Mouse (Mus musculus) gastrocnemius, adult 2 months (tissue): ENCODE measurements around the gene Pnliprp1. TPM values are rescaled to one million over a fixed set of nuclear protein-coding genes. Genes with fewer than 3 reads are reported as not detected.

ENCODE experiments used
- DNase-seq: peaks from one replicate; pipeline ENCODE4 v3.0.0; 2022
- H3K27ac ChIP-seq: fragments of 200-600 bp; 2 replicates; pipeline ENCODE4 v1.8.1; 2022; ENCODE audit warnings: mild to moderate bottlenecking
- H3K4me3 ChIP-seq: fragments of 200-600 bp; 2 replicates; pipeline ENCODE4 v1.8.1; 2022; ENCODE audit warnings: mild to moderate bottlenecking, moderate library complexity
- CTCF ChIP-seq: fragments of 200-600 bp; IDR thresholded peaks from 2 replicates; pipeline ENCODE4 v1.8.1; 2022; ENCODE audit warnings: antibody characterized with exemption, mild to moderate bottlenecking, moderate library complexity
- intact Hi-C: fragments of 180-260 bp; cut with DNase I; formaldehyde crosslinking; loops from one replicate; pipeline ENCODE4 v1.15.1; 2025
- total RNA-seq, 2 experiments: library from RNA; stranded (reverse); gene quantifications; 2 replicates each; pipeline ENCODE4 v1.2.3; 2021

Pnliprp1 gene
- total RNA-seq, 2 experiments from 2014 or later, result not detected

DNA sequence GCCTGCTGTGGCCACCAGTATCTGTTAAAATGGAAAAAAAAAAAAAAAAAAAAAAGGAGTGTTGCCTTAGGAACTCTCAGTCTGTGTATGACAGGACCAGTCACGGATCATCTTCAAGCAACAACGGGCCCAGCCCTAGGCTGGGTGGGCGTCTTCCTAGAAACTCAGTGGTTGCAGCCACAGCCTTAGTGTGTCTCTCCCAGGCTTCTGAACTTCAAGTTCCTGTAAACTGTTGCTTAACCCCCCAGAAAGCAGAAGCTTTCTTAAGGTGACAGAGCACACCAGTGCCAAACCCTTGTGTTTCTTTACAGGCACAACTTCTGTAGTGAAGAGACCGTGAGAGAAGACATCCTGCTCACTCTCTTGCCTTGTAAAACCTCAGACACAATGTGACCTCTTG lies 15.0 kb downstream of the Pnliprp1 start:
- no peak for DNase-seq
- TF ChIP-seq CTCF, result no peak
- intact Hi-C loops, result no loop called here
- no peak overlapping the region for H3K27ac ChIP-seq
- no peak overlapping the region for H3K4me3 ChIP-seq

DNA sequence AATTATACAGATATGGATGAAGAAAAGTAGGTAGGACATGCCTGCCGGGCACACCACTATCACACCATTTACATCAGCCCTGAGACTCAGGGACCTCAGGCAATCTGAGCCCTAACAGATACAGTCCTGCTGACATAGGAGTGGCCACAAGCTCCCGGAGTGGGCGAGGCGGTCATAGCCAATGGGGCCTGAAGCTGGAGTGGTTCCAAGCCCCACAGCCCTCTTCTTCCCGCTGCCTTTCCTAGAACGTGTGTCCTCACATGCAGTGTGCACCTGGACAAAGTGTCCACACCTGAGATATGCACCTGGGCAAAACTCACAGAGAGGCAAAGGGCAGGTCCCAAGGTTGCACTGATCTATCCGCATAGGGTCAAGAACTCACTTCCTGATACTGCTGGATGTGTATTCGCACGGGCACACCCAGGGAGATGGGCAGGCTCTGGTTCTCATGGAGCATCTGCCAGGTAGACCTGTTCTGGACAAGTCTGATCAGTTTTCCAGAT lies 18.9 kb downstream of the Pnliprp1 start:
- no peak overlapping the region for H3K27ac ChIP-seq
- no peak for TF ChIP-seq CTCF
- no peak overlapping the region for H3K4me3 ChIP-seq
- no peak for DNase-seq
- intact Hi-C loops, result no loop called here

DNA sequence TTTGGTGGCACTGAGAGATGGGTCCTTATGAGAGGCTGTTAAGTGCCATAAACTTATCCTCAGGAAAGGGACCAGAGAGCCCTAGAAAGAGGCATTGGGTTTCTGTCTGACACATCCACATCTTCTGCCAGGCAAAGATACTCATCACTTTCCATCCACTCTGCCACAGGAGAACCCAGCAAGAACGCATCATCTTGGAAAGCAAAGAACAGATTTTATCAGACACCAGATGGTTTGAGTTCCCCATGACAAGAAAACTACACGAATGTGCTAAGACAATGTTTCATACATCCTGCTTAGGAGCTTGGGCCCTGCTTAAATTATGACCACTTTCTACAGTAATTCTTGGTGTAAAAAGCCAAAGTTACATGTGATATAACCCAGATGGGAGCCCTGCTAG lies 22.1 kb downstream of the Pnliprp1 start:
- Histone ChIP-seq H3K27ac (no peak overlapping the region), H3K4me3 (no peak overlapping the region)
- no peak for DNase-seq
- intact Hi-C loops, result no loop called here
- TF ChIP-seq CTCF, result no peak

DNA sequence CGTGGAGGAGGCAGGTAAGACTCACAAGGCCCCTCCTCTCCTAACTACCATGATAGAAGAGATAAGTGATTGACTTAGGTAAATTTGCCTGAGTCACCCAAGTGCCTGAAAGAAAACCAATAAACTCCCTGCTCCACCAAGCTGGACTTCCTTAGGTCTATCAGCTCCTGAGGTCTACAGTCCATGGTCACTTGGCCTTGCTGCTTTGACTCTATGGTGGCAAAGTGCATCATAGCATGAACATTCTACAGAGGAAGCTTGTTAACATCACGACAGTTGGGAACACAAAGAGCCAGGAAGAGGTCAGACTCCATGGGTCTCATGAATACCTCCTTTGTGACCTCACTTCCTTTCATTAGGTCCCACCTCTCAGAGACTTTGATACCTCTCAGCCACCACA lies 22.8 kb downstream of the Pnliprp1 start:
- Histone ChIP-seq H3K27ac (no peak overlapping the region), H3K4me3 (no peak overlapping the region)
- no peak for TF ChIP-seq CTCF
- intact Hi-C loops, result no loop called here
- DNase-seq, result no peak

DNA sequence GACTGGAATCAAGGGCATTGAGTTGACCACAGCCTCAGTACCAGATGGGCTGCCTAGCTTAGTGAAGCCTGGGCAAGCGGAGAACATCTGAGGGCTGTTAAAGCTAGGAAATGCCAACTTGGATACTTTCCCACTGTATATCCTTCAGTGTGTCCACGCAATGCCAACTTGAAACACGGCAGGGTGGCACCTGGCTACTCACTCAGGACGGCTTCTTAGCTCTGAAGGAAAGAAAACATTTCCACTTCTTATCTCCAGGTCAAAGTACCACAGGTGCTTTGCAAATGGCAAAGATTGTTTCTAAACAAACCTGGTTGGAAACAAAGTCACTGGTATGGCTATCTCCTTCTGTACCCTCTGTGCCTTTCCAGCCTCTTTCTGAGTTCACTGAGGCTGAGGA lies 30.2 kb downstream of the Pnliprp1 start:
- Histone ChIP-seq H3K27ac (no peak overlapping the region), H3K4me3 (no peak overlapping the region)
- TF ChIP-seq CTCF, result no peak
- intact Hi-C loops, result no loop called here
- no peak for DNase-seq

DNA sequence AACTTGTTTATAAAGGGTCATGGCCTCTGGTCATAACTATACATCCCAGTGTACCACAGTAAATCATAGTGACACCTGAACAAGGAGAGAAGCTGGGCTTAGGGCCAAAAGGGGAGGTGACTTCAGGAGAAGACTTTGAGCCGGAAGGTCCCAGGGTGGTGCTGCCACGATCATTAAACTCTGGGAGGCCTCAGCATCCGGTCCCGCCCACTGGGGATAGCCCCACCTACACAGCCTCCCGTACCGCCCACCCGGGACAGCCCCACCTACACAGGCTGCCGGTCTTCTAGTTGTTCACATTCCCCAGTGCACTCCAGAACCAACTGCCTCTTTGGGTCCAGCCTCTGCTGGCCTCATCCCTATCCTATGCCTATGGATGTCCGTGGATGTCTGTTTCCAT lies 30.7 kb downstream of the Pnliprp1 start, which contains the start of gene Pnliprp2:
Pnliprp2 (plus strand) TSS at position 297 of the 400 bp plus-strand sequence.
- TF ChIP-seq CTCF, result no peak
- Histone ChIP-seq H3K27ac (no peak within 1 kb of the TSS), H3K4me3 (no peak within 1 kb of the TSS)
- DNase-seq, result peak; percentile 21
- intact Hi-C loops, result no loop called here

DNA sequence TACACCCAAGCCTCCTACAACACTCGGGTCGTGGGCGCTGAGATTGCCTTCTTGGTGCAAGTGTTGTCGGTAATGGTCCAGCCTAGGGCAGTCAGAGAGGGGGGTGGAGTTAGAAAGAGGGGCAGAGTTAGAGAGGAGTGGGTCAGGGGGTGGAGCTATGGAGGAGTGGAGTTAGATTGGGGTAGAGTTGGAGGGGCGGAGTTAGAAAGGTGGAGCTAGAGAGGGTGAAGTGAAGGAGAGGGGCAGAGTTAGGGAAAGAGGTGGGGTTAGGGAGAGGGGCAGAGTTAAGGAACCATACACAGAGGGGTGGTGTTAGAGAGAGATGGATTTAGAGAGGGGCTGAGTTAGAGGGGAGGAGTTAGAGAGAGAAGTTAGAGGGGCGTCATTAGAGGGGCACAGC lies 33.6 kb downstream of the Pnliprp1 start:
- Histone ChIP-seq H3K27ac (no peak overlapping the region), H3K4me3 (no peak overlapping the region)
- no peak for DNase-seq
- TF ChIP-seq CTCF, result no peak
- intact Hi-C loops, result no loop called here

DNA sequence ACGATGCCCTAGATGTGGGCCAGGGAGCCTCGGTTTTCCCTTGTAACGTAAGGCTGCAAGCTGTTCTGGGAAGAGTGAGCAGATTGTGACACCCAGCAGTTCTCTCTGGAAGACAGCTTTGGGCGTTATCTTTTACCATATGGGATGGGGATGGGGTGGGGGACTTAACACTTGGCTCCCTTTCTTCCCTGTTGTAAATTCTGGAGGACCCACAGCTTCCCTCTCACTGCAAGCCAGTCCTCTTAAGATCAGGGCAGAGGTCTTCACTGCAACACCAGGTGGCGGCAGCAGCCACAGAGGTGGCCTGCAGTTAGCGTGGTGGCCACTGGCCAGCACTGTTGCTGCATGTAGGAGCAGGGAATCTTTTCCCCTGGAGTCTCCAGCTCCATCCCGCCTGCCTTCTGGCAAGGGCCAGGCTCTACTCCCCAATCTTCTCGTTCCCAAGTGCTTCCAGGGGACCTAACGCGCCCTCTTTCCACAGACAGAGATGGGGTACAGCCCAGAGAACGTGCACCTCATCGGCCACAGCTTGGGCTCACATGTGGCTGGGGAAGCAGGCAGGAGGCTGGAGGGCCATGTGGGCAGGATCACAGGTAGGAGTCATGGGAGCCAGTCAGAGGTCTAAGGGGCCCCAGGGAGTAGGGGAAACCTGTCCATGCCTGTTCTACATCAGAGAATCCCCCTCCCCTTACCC lies 34.3 kb downstream of the Pnliprp1 start:
- Histone ChIP-seq H3K27ac (no peak overlapping the region), H3K4me3 (no peak overlapping the region)
- DNase-seq, result peak; percentile 63
- TF ChIP-seq CTCF, result peak; percentile 68
- intact Hi-C loops, result no loop called here

DNA sequence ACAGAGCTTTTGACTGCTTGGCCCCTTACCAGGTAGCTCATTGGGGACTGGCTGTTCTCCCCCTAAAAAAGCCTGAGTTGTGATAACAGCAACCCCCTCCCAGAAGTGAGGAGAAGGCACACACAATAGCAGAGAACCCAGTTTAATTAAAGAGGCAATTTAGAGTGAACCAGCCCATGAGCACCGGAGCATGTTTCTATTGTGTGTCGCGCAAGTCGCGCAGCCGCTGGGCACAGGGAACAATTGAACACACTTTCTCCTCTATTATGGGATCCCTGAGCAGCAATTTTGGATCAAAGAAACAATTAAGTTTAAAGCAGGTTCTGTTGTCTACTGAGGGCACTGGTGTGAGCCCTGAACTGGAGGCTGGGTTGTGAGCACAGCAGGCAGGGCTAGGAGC lies 38.6 kb downstream of the Pnliprp1 start:
- intact Hi-C loops, result no loop called here
- no peak for TF ChIP-seq CTCF
- DNase-seq, result no peak
- no peak overlapping the region for H3K27ac ChIP-seq
- no peak overlapping the region for H3K4me3 ChIP-seq

DNA sequence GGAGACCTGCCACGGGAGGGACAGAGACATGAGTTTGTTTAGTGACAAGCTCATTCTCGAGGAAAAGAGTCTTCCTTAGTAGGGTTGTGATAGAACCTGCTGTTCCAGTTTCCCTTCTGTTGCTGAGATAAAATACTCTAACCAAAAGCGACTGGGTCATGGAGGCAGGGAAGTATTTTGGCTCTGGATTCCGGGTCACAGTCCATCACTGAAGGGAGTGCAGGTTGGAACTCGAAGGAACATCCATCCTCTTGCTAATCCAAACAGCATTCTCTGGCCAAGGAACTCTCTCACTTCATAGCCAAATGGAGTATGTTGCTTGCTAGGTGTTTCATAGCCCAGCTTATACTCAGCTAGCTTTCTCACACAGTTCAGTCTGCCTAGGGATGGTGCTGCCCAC lies 47.8 kb downstream of the Pnliprp1 start:
- no peak overlapping the region for H3K27ac ChIP-seq
- no peak for DNase-seq
- TF ChIP-seq CTCF, result no peak
- intact Hi-C loops, result no loop called here
- no peak overlapping the region for H3K4me3 ChIP-seq

DNA sequence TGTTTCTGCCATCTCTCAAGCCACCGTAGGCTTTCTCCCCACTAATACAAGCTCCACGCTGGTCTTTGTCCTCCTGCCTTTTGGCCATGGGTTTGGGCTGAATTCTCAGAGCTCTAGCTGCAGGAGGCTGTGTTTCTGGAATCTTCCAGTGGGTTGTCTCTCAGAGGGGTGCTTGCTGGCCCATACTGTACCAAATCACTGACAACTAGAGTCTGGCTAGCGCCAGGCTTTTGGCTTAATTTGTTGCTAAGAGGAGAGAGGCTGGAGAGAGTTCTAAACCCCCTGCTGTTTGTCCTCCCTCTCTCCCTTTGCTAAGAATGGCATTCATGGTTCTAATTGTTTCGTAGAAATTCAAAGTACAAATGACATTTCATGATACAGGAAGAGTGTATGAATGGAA lies 52.9 kb downstream of the Pnliprp1 start:
- no peak for TF ChIP-seq CTCF
- intact Hi-C loops, result no loop called here

DNA sequence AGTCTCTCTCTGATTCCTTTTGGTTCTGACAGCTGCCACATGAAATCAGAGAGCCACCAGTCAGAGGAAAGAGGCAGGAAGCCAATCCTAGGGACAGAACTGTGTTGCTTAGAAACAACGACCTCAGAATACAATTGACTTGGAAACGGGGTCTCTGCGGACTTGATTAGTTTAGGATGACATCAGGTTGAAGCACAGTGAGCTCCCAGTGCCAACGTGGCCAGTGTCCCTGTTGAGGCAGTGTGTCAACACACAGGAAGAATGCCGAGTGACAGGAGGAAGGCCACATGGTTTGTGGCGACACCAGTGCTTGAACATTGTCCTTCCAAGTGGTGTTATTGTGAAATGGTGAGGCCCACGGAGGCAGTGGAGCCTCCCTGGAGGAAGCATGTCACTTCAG lies 55.3 kb downstream of the Pnliprp1 start:
- intact Hi-C loops, result no loop called here
- TF ChIP-seq CTCF, result no peak
- H3K27ac ChIP-seq, result no peak overlapping the region
- no peak for DNase-seq
- H3K4me3 ChIP-seq, result no peak overlapping the region

More for the DNA sequence above, 52.9 kb downstream of the Pnliprp1 start:
- no peak overlapping the region for H3K27ac ChIP-seq
- DNase-seq, result no peak
- H3K4me3 ChIP-seq, result no peak overlapping the region

DNA sequence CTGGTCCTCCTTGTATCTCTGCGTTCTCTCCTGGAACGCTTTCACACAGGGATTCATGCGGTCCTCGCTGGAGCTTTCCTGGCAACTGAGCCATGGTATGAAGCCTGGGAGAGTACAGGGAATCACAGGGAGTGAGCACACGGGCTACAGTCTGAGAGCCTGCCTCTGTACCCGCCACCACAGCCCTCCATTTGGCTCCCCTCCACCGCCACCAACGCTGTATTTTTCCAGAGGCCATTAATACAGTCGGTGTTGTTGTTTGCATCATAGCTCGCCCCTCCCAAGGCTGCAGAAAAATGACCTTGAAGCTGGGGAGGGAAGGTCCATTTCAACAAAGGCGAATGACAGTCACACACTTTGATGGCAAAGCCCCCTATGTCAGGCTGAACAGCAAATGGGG lies 60.5 kb downstream of the Pnliprp1 start:
- Histone ChIP-seq H3K4me3 (no peak overlapping the region), H3K27ac (no peak overlapping the region)
- no peak for DNase-seq
- TF ChIP-seq CTCF, result no peak
- intact Hi-C loops, result no loop called here

Other genes starting within 250 kb of the Pnliprp1 start
- gene Ccdc172, start 216.9 kb upstream of the Pnliprp1 start, total RNA-seq, result not detected
- gene Pnlip, start 76.4 kb upstream of the Pnliprp1 start, total RNA-seq, result not detected
- gene Pnliprp2, start 30.8 kb downstream of the Pnliprp1 start, total RNA-seq, result not detected
- gene 1700019N19Rik, start 65.6 kb downstream of the Pnliprp1 start, total RNA-seq, result not detected
- not detected for gene Eno4, start 214.5 kb downstream of the Pnliprp1 start, total RNA-seq
- gene Hspa12a, start 214.8 kb downstream of the Pnliprp1 start, total RNA-seq, result 1 to 10 TPM; 4.4 to 5.7 TPM